Mouse (Mus musculus): Measurements from ENCODE around the gene A930004D18Rik.

- TF ChIP-seq CTCF (IDR thresholded peaks at IDR 0.05; ENCODE audit: low read depth) = no peak
- TF ChIP-seq EP300 (optimal IDR thresholded peaks at IDR 0.05) = no peak
Measured at GRCm38 (mm10) chr2:17975601-17976327, 61.8 kb downstream of the A930004D18Rik start.

Measured in stomach, postnatal 0 days (tissue).